Mouse (Mus musculus): ENCODE measurements around the gene Scel. TPM values are rescaled to one million over a fixed set of nuclear protein-coding genes. Genes with fewer than 3 reads are reported as not detected.

Scel gene
- total RNA-seq, 1 experiment from 2014 or later = not detected

DNA sequence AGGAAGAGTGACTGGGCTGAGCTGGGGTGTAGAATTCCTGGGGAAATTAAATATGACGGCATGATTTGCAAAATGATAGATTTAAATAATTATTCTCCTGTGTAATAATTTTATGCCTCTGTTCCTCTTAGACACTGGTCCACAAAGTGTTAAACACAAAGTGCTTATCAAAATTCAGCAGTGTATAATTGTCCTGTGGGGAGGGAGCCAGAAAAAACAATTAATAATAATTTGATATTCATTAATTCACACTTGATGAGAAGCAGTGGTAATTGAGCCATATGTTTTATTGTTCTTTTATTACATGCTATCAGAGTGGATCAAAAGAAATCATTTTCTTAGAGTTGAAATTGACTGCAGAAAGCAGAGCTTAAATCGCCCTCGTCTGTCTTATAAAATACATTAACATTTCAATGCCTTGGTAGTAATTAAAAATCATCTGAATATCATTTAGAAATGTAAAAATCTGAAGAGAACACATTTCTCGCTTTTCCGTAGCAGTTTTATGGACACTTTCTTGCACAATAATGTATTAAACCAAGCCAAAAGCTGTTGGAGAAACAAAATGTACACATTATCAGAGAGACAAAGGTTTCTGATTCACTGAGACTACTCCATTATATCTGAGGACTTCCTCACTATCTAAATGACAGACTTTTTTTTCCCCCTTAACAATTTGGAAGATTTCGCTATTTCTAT lies 100.6 kb downstream of the Scel start:
- ATAC-seq (replicated peaks in 1 of 2; ENCODE audit: insufficient read depth in 1 of 2, low FRiP score in 2 of 2, low TSS enrichment in 1 of 2, low read depth in 1 of 2, poor library complexity in 2 of 2, severe bottlenecking in 2 of 2) = no peak

DNA sequence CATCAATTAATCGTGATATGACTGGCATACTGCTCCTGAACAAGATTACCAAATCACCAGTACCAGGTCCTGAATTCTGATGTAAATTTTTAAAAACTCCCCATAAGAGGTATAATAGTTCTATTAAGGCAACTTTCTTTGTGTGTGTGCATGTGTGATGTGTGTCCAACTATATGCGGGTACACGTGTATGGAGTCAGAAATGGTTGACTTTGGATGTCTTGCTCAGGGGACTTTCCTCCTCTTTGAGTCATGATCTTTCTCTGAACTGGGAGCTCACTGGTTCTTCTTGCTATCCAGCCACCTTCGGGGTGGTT lies 101.1 kb downstream of the Scel start:
- no peak for ATAC-seq (replicated peaks in 1 of 2; ENCODE audit: insufficient read depth in 1 of 2, low FRiP score in 2 of 2, low TSS enrichment in 1 of 2, low read depth in 1 of 2, poor library complexity in 2 of 2, severe bottlenecking in 2 of 2)

DNA sequence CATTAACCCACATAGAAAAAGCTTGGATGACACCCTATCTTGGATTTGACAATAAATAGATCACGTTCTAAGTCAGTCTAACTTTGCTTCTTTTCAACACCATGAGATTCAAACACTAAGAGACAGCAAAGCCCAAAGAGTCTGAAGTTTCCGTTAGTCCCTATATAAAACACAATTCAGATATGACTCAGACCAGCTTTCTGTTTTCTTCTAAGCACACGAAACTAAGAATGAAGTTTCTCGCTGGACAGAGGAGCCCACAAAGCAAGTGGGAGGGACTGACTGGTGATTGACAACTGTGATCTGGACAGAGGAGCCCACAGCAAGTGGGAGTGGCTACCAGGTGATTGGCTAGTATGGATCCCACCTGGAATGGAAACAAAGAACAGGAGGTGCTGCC lies 106.6 kb downstream of the Scel start:
- ATAC-seq (replicated peaks in 1 of 2; ENCODE audit: insufficient read depth in 1 of 2, low FRiP score in 2 of 2, low TSS enrichment in 1 of 2, low read depth in 1 of 2, poor library complexity in 2 of 2, severe bottlenecking in 2 of 2) = no peak

DNA sequence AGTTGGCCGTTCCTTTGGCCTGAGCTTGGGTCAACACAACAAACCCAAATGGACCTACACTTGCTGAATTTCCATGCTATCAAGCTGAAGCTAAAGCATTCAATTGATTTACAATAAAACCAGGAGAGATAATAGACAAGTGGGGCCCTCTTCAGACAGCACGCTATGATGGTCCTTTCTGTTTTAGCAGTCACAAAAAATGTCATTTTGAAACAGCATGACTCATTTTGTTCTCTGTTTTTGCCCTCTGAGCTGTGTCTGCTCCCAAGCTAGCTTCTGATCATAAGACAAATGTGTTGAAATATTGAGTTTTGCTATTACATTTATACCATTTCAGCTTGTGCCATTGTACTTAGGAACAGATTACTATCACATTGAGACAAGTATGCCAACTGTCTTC lies 108.1 kb downstream of the Scel start:
- ATAC-seq (replicated peaks in 1 of 2; ENCODE audit: insufficient read depth in 1 of 2, low FRiP score in 2 of 2, low TSS enrichment in 1 of 2, low read depth in 1 of 2, poor library complexity in 2 of 2, severe bottlenecking in 2 of 2) = no peak

DNA sequence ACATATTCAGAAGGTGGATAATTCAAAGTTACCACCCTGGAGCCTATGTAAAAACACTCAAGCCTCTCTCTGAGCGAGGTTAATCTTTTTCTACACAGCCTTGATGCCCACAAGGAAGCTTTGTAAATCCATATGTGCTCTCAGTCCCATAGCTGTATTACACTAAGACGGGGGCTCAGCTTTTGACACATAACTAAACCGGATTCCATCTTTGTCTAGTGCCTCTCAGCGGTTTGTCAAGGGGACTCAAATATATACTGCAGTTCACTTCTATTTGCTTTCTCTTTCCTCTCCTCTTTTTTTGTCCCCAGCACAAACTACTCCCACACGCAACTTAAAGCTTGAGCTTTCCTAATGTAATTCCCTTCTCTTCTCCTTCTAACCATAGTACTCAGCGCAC lies 113.0 kb downstream of the Scel start:
- ATAC-seq (replicated peaks in 1 of 2; ENCODE audit: insufficient read depth in 1 of 2, low FRiP score in 2 of 2, low TSS enrichment in 1 of 2, low read depth in 1 of 2, poor library complexity in 2 of 2, severe bottlenecking in 2 of 2) = no peak

DNA sequence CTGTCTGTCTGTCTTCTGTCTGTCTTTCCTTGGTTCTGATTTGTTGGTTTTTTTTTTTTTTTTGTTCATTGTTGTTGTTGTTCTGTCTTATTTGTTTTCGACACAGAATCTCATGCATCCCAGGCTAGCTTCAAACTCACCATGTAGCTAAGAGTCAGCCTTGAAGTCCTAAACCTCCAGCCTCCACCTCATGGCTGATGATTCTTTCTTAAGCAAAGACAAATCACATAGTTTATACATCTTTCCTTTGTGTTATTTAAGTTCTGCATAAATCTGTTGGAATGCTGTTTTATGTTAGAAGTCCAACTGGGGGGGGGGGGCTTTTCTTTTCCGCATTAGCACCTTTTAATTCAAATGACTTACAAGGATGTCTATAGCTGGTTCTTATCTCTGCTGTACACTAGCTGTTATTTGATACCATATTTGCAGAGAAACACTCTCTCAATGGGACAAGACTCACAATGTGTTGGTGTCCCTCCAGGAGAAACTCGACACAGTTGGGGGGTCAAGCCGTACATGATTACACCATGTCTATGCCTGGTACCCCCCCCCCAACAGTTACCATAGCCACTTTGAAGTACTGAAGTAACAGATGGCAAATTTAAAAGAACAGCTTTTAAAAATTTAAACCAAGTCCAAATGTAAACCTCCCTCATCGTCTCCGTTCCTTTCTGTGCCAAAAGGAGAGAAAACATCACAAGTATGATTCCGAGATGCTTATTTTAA lies 116.7 kb downstream of the Scel start:
- ATAC-seq (replicated peaks in 1 of 2; ENCODE audit: insufficient read depth in 1 of 2, low FRiP score in 2 of 2, low TSS enrichment in 1 of 2, low read depth in 1 of 2, poor library complexity in 2 of 2, severe bottlenecking in 2 of 2) = no peak

DNA sequence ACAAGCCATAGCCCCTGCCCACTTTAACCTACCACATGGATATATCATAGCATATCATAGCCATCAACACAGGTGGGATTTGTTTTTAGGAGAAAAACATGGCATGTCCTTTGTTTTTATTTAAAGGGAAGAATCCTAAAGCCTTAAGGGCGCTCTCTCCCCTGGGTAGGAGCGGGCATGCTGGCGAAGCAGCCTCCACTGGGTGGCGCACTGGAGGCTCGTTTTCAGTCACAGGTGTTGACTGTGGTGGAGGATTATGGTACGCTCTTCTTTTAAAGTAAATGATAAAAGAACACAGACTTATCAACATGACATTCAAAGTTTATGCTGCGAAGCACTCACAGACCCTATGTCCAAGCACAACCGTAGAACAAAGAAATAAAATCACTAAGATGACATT lies 117.4 kb downstream of the Scel start:
- no peak for ATAC-seq (replicated peaks in 1 of 2; ENCODE audit: insufficient read depth in 1 of 2, low FRiP score in 2 of 2, low TSS enrichment in 1 of 2, low read depth in 1 of 2, poor library complexity in 2 of 2, severe bottlenecking in 2 of 2)

DNA sequence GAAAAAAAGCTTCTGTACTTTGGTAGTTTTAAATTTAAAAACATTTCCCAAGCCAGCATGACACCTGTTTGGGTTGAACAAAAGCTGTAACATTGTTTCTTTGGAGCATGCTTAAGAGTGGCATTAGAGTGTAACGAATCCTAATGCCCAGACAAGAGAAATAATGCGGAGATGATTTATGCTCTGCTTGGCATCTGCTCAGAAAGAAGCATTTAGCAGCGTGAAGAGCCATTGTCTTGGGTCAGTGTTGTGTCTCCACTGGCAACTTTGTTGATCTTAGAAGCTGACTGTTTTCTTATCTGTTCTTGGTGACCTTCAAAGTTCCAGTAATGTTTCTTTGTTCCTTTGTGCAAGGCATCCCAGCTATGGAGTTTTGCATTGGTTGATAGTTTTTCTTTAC lies 130.8 kb downstream of the Scel start:
- no peak for ATAC-seq (replicated peaks in 1 of 2; ENCODE audit: insufficient read depth in 1 of 2, low FRiP score in 2 of 2, low TSS enrichment in 1 of 2, low read depth in 1 of 2, poor library complexity in 2 of 2, severe bottlenecking in 2 of 2)

DNA sequence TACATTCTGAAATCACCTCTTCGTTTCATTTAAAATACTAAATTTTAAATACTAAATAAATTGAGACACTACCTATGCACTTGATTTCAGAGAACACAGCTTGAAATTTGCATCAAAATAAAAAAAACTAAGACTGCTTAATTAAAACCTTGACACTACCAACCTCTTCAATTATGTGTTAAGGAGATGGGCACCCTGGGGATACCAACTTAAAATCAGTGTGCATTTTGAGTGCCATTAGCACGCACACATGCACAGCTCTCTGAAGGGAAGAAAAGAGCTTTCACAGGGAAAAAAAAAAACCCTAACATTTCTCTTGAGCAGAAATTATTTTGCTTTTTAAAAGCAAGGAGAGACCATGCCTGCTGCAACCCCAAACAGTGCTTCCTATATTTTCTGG lies 134.8 kb downstream of the Scel start:
- ATAC-seq (replicated peaks in 1 of 2; ENCODE audit: insufficient read depth in 1 of 2, low FRiP score in 2 of 2, low TSS enrichment in 1 of 2, low read depth in 1 of 2, poor library complexity in 2 of 2, severe bottlenecking in 2 of 2) = no peak

DNA sequence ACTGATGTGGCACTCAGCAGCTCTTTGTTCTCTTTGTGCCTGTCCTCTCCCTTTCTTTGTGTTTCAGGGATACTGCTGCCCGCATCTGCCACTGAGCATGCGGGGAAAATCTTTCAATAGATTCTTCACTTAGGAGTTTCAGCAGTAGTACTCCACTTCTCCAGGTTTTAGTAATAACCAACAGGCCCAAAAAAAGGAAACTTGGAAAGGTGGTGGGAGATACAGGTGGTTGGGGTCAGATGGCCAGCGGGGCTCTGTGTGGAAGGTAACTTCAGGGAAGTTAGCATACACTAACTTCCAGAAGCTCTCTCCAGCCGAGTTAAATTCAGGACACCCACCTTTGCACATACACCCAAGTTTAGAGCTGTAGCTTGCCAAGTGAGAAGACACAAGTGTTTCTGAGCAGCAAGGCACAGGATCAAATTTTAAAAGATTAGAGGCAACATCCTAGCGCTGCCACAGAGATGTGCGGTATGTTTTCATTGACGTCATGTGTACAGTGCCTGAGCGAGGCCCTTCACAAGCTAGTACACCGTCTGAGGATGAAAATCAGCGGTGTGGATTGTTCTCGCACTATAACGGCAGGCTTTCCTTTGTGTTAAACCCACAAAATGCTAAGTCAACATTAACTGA lies 135.6 kb downstream of the Scel start:
- ATAC-seq (replicated peaks in 1 of 2; ENCODE audit: insufficient read depth in 1 of 2, low FRiP score in 2 of 2, low TSS enrichment in 1 of 2, low read depth in 1 of 2, poor library complexity in 2 of 2, severe bottlenecking in 2 of 2) = no peak

DNA sequence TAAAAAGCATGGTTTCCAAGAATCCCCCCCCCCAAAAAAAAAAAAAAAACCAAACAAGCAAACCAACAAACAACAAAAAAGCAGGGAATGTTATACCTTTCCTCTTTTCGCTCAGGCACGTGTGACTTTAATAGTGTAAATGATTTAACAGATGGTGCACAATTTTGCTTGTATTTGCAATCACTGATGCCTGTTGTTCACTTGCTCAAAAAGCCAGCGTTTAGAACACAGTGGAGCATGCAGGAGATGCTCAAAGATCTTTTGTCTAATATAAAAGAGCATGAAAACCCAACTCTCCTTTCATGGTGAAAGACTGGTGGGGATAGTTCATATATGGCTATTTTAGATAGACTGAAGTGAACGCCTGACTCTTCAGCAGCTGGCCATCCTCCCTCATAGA lies 136.2 kb downstream of the Scel start:
- ATAC-seq (replicated peaks in 1 of 2; ENCODE audit: insufficient read depth in 1 of 2, low FRiP score in 2 of 2, low TSS enrichment in 1 of 2, low read depth in 1 of 2, poor library complexity in 2 of 2, severe bottlenecking in 2 of 2) = no peak

DNA sequence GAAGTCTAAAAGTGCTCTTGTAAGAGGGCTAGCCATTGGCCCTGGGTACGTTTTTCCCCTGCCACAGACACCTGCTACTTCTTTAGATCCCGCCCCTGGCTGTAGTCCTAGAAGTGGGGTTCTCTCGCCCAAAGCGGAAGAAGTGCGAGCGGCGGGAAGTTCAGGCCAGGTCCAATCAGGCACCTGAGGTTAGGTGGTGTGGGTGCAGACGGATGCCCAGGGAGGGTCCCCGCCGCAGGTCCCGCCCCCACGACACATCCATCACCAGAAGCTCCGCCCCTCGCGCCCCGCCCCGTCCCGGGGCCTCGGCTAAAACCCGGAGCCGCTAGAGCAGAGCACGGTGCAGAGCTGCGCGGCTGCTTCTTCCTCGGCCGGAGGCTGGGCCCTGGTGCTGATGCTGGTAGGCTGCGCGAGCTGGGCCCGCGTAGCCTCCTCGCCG lies 136.8 kb downstream of the Scel start, which contains the start of gene Slain1:
TSS of gene Slain1 (plus strand) at position 333 of the 439 bp plus-strand sequence.
- peak; percentile 86 to 90 for ATAC-seq (replicated peaks in 1 of 2; ENCODE audit: insufficient read depth in 1 of 2, low FRiP score in 2 of 2, low TSS enrichment in 1 of 2, low read depth in 1 of 2, poor library complexity in 2 of 2, severe bottlenecking in 2 of 2)

DNA sequence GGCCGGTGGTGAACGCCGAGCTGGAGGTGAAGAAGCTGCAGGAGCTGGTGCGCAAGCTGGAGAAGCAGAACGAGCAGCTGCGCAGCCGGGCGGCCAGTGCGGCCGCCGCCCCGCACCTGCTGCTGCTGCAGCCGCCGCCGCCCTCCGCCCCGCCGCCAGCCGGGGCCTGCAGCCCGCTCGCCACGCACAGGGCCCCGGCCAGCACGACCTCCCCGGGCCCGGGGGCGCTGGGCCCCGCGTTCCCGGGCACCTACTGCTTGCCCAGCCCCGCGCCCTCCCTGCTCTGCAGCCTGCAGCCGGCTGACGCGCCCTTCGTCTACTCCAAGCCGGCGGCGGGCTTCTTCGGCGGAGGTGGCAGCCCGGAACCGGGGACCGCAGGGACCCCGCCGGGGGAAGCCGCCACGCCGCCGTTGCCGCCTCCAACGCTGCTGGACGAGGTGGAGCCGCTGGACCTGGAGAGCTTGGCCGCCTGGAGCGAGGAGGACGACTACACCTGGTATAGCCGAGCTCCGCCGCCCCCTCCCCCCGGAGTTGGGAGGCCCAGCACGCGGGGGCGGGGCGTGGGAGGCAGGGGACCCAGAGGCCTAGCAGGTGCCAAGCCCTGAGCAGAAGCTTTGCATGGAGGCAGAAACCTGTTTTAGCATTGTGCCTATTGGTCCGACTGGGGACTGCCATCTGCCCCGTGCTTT lies 137.4 kb downstream of the Scel start:
- peak; percentile 19 to 23; a peak in 3 of 4 replicates for ATAC-seq (replicated peaks in 1 of 2; ENCODE audit: insufficient read depth in 1 of 2, low FRiP score in 2 of 2, low TSS enrichment in 1 of 2, low read depth in 1 of 2, poor library complexity in 2 of 2, severe bottlenecking in 2 of 2)

DNA sequence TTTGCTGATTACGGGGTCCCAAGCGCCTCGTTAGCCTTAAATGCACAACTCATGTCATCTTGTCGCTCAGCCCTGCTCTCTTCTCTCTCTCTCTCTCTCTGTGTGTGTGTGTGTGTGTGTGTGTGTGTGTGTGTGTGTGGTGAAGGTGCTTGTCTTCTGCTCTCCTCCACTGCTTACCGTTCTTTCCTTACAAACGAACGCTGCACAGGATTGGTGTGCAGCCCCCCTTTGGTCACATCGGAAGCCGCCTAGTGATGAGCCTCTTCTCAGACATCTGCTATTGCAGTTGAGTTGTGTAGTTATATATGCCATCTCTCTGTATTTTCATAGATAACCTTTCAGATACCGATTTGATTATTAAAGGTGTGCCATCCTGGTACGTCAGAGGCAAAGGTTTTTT lies 138.0 kb downstream of the Scel start:
- peak in 1 of 2 experiments; percentile 3; a peak in 1 of 4 replicates for ATAC-seq (replicated peaks in 1 of 2; ENCODE audit: insufficient read depth in 1 of 2, low FRiP score in 2 of 2, low TSS enrichment in 1 of 2, low read depth in 1 of 2, poor library complexity in 2 of 2, severe bottlenecking in 2 of 2)

DNA sequence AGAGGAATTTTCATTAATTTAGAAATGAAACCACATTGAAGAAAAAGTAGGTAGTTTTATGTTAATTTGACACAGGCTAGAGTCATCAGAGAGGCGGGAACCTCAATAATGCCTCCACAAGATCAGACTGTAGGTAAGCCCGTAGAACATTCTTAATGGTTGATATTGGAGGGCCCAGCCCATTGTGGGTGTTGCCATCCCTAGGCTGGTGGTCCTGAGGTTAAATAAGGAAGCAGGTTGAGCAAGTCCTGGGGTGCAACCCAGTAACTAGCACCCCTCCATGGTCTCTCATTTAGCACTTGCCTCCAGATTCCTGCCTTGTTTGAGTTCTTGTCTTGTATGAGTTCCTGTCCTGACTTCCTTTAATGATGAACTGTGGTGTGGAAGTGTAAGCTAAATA lies 138.4 kb downstream of the Scel start:
- ATAC-seq (replicated peaks in 1 of 2; ENCODE audit: insufficient read depth in 1 of 2, low FRiP score in 2 of 2, low TSS enrichment in 1 of 2, low read depth in 1 of 2, poor library complexity in 2 of 2, severe bottlenecking in 2 of 2) = no peak

DNA sequence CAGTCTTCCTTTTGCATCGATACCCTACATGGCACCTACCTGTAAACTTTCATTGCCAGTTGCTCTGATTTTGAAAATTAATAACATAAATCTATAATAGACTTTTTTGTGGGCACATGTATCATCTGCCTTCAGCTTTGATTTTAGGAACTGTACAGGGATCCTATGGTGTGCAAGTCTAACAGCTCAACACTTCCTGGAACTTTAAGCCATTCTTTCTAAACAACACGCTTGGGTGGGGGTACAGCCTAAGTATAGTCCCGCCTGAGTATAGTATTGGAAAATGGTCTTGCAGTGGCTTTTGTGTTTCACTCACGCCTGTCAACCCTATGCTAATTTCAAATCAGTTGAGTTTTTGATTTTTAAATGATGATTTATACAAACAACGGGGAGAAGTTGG lies 139.4 kb downstream of the Scel start:
- no peak for ATAC-seq (replicated peaks in 1 of 2; ENCODE audit: insufficient read depth in 1 of 2, low FRiP score in 2 of 2, low TSS enrichment in 1 of 2, low read depth in 1 of 2, poor library complexity in 2 of 2, severe bottlenecking in 2 of 2)

DNA sequence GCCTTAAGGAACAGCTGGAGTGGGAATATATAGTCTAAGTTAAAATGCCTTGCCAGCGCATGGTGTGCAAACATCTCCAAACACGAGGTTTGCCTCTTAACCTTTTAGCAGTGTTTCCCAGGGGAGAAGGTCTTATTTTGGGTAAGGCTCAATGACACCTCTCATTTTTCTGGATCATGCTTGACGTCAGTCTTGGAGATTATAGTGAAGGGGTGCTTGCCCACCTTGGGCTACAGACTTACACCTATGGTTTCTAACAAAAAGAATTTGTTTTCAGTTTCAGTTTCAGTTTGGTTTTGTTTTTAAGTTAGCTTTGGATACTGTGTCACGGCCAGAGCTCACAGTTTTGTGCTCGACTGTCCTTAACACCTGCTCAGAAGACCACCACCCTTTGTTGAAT lies 140.7 kb downstream of the Scel start:
- peak; percentile 12 to 33; a peak in 1 of 4 replicates for ATAC-seq (replicated peaks in 1 of 2; ENCODE audit: insufficient read depth in 1 of 2, low FRiP score in 2 of 2, low TSS enrichment in 1 of 2, low read depth in 1 of 2, poor library complexity in 2 of 2, severe bottlenecking in 2 of 2)

DNA sequence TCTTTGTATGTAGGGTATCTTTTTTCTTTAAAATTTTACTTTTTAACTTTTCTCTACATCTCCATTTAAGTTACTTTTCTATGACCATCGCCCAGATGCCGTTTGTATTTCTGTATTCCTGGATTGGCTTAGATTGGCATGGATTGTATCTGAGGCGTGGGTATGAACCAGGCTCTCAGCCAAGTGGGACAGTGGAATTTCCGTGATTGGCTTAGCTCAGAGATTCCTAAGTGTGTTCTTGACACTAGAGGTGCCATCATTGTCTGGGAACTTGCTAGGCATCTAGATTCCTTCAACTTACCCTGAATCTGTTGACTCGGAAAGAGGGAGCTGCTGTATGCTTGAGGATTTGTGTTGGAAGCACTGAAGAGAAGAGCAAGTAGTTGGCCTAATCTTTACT lies 142.3 kb downstream of the Scel start:
- no peak for ATAC-seq (replicated peaks in 1 of 2; ENCODE audit: insufficient read depth in 1 of 2, low FRiP score in 2 of 2, low TSS enrichment in 1 of 2, low read depth in 1 of 2, poor library complexity in 2 of 2, severe bottlenecking in 2 of 2)
